Mouse (Mus musculus) forebrain, embryonic 11.5 days (tissue): ENCODE measurements at regions not wholly inside any gene's neighbourhood (a gene's known extent, or its start where the extent isn't known, plus 50 kb on each side); places are given as distances from the start of the nearest gene placed in this dataset.

ENCODE experiments used
- ATAC-seq: fragments of 200-750 bp; cut with Nextera tagmentation; replicated peaks from 2 replicates; pipeline ENCODE4 v1.8.0; 2017; ENCODE audit warnings: moderate TSS enrichment; ENCODE audit not compliant: low FRiP score
- DNase-seq: peaks from one replicate; pipeline ENCODE4 v3.0.0-alpha.2; 2017; ENCODE audit warnings: low spot score
- H3K27ac ChIP-seq: fragments of 300-500 bp; sonication (generic); 2 replicates; pipeline ENCODE4 v1.5.1; 2014; ENCODE audit warnings: low read depth, low read length
- H3K27me3 ChIP-seq: fragments of 300-500 bp; sonication (generic); 2 replicates; pipeline ENCODE4 v1.6.1; 2014; ENCODE audit warnings: mild to moderate bottlenecking, low read length, mixed read lengths; ENCODE audit not compliant: control insufficient read depth, insufficient read depth
- H3K36me3 ChIP-seq: fragments of 300-500 bp; sonication (generic); 2 replicates; pipeline ENCODE4 v1.6.1; 2014; ENCODE audit warnings: mild to moderate bottlenecking, low read length, moderate library complexity, mixed read lengths; ENCODE audit not compliant: control insufficient read depth, insufficient read depth
- H3K4me1 ChIP-seq: fragments of 300-500 bp; sonication (generic); replicated peaks from 2 replicates; pipeline ENCODE4 v1.6.1; 2014; ENCODE audit warnings: low read length, mixed read lengths; ENCODE audit not compliant: control insufficient read depth, insufficient read depth
- H3K4me2 ChIP-seq: fragments of 300-500 bp; sonication (generic); 2 replicates; pipeline ENCODE4 v1.6.1; 2014; ENCODE audit warnings: low read depth, mild to moderate bottlenecking, low read length, moderate library complexity, mixed read lengths; ENCODE audit not compliant: severe bottlenecking
- H3K4me3 ChIP-seq: fragments of 300-500 bp; sonication (generic); 2 replicates; pipeline ENCODE4 v1.5.1; 2014; ENCODE audit warnings: low read depth, low read length
- H3K9ac ChIP-seq: fragments of 300-500 bp; sonication (generic); 2 replicates; pipeline ENCODE4 v1.6.1; 2014; ENCODE audit warnings: low read length
- H3K9me3 ChIP-seq: fragments of 300-500 bp; sonication (generic); 2 replicates; pipeline ENCODE4 v1.6.1; 2016; ENCODE audit warnings: low read length, mixed read lengths; ENCODE audit not compliant: control insufficient read depth
- WGBS: fragments of 180-500 bp; shearing (Covaris S2); extraction: QIAGEN DNeasy Blood & Tissue Kit; methylation state at CpG from one replicate; pipeline ENCODE4 v1.1.7; 2014; 5-methylcytosine and 5-hydroxymethylcytosine counted together

DNA sequence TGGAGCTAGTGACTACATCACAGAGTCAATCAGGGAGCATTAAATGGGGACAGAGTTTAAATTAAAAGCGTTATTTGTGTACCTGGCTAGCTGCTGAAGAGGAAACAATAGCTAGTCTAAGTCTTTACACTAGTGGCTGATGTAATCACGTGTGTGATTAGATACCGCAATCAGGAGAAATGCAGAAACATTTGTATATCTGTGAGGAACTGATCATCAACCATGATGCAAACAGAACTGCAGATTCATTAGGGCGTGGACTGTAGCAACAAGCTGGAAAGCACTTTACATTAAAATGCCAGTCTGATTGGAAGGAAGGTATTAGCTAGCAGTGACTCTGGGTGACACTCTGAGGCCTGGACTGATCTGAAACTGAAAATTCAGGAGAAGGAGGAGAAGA, 308.8 kb upstream of the Mctp2 start:
- ATAC-seq (no peak), DNase-seq (no peak)
- Histone ChIP-seq H3K27ac (no peak overlapping the region), H3K4me3 (no peak overlapping the region), H3K36me3 (no peaks in the 10 kb centered on the region), H3K4me2 (no peak overlapping the region), H3K9ac (no peak overlapping the region), H3K27me3 (no peaks in the 10 kb centered on the region), H3K4me1 (no peaks in the 10 kb centered on the region), H3K9me3 (no peaks in the 10 kb centered on the region)
- 75% methylated on average over 4 of the region's 4 CpGs for WGBS

DNA sequence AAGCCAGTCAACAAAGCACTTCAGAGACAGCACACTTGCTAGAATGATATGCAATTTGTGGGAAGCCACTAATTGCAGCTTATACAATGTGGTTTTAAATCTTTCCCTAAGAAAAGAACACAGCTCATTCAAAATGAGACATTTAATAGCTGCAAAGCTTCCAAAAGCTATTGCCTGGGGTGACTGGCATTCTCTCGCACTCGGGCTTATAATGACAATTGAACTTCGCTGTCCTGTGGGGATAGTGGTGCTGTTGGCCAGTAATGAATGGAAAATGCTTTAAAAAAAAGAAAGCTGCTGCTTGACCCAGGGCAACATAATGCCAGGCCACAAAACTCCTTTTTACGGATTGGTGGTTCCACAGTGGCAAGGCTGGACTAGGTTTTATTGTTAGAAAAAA, 321.0 kb upstream of the Mctp2 start:
- no peaks in the 10 kb centered on the region for H3K36me3 ChIP-seq
- H3K4me2 ChIP-seq, result no peak overlapping the region
- H3K4me1 ChIP-seq, result no peaks in the 10 kb centered on the region
- H3K27ac ChIP-seq, result no peak overlapping the region
- ATAC-seq, result no peak
- no peaks in the 10 kb centered on the region for H3K27me3 ChIP-seq
- no peaks in the 10 kb centered on the region for H3K9me3 ChIP-seq
- no peak overlapping the region for H3K4me3 ChIP-seq
- WGBS, result 32% methylated on average over 4 of the region's 4 CpGs
- DNase-seq, result no peak
- no peak overlapping the region for H3K9ac ChIP-seq

DNA sequence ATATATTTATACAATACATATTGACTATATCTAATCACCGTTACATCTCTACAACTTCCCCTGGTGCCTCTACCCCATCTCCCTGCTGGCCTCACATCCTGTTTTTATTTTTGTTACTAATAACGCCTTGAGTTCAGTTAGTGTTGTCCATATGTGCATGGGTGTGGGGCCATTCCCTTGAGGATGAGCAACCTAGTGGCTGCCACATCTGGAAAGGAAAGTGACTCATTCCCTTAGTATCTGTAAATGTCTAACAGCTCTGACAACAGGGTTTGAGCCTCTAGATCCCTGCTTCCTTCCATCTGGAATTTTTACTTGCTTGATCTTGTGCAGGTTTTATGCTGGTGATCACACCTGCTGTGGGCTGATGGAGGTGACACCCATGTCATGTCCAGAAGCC, 333.2 kb upstream of the Mctp2 start:
- Histone ChIP-seq H3K9ac (no peak overlapping the region), H3K4me2 (no peak overlapping the region), H3K36me3 (no peaks in the 10 kb centered on the region), H3K9me3 (no peaks in the 10 kb centered on the region), H3K27me3 (no peaks in the 10 kb centered on the region), H3K27ac (no peak overlapping the region), H3K4me1 (no peaks in the 10 kb centered on the region), H3K4me3 (no peak overlapping the region)
- DNase-seq (no peak), ATAC-seq (no peak)
- WGBS, result 83% methylated on average over 2 of the region's 2 CpGs

DNA sequence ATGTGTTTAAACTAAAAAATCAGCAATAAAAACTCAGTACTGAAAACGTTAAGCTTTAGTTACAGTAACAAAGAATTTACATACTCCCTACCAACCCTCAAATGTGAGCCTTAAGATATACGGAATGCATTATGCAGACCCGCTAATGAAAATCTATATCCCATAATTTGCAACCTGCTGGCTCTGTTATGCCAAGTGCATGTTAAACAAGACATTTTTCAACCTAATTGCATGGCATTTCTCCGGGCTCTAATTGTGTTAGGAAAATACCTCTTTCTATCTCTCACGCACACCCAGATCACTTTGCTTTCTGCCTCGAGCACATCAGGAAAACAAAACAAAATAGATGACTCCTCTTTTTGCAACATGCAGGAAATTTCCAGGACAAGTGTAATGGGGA, 368.6 kb upstream of the Mctp2 start:
- DNase-seq (no peak), ATAC-seq (no peak)
- no peaks in the 10 kb centered on the region for H3K36me3 ChIP-seq
- H3K4me1 ChIP-seq, result no peaks in the 10 kb centered on the region
- H3K27me3 ChIP-seq, result no peaks in the 10 kb centered on the region
- H3K4me2 ChIP-seq, result no peak overlapping the region
- H3K27ac ChIP-seq, result no peak overlapping the region
- no peak overlapping the region for H3K9ac ChIP-seq
- H3K4me3 ChIP-seq, result no peak overlapping the region
- 81% methylated on average over 6 of the region's 6 CpGs for WGBS
- H3K9me3 ChIP-seq, result no peaks in the 10 kb centered on the region

DNA sequence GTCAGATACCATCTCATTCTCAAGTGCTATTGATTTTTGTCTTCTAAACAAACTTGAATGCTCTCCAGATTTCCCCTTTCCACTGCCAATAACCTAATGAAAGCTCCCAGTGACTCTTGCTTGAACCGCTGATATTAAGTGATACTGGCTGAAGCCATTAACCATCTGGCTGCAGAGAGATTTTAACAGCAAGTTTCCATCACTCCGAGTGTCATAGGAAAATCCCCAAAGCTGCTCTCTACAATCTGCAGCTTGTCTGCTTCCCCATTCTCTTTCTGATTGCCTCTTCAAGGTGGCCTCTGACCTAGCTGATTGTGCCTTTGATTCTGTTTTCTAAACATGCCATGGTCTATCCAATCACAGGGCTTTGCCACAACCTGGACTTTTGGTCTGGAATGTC, 379.4 kb upstream of the Mctp2 start:
- Histone ChIP-seq H3K4me2 (no peak overlapping the region), H3K4me1 (peaks cover 3% of the 10 kb centered on the region; the same call in 1 of the 2 replicates), H3K9me3 (no peaks in the 10 kb centered on the region), H3K36me3 (no peaks in the 10 kb centered on the region), H3K27me3 (no peaks in the 10 kb centered on the region), H3K9ac (no peak overlapping the region), H3K4me3 (no peak overlapping the region), H3K27ac (no peak overlapping the region)
- ATAC-seq (no peak), DNase-seq (no peak)
- WGBS, result 61% methylated on average over 2 of the region's 2 CpGs

DNA sequence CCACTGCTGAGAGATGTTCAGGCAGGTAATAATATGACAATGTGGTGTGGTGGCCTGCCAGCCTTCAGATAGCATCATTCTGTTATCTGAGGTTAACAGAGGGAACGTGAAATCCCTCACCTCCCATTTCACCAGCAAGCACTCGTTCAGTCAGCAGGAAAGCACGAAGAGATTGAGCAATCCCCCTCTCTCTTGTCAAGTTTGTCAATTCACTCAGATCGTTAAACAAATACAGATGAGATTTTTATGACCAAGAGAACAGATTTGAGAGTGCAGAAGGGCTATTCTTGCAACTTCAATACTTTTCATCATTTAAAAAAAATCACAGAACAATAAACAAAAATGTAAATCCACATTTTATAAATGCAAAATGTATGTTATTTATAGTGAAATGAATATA, 380.9 kb upstream of the Mctp2 start:
- Histone ChIP-seq H3K36me3 (no peaks in the 10 kb centered on the region), H3K4me1 (peaks cover 3% of the 10 kb centered on the region; the same call in 1 of the 2 replicates), H3K27me3 (no peaks in the 10 kb centered on the region), H3K9ac (no peak overlapping the region), H3K9me3 (no peaks in the 10 kb centered on the region), H3K4me3 (no peak overlapping the region), H3K27ac (no peak overlapping the region), H3K4me2 (no peak overlapping the region)
- ATAC-seq (no peak), DNase-seq (no peak)
- 62% methylated on average over 4 of the region's 4 CpGs for WGBS

DNA sequence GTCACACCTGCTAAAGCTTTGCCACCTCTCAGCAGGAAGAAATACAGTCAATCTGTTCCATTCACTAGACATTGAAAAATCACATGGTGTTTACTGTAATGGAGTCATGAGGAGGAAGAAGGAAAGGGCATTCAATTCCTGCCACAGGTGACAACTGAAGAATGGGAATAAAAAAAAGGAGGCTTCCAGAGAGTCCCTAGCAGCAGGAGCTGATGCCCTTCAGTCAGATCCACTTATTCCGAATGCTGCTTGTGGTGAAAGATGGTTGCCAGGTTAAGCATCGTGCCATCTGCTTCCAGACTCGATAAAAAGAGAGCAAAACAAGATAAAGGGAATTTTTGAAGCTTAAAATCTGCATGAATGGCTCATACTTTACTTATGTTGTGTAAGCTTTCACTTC, 385.0 kb upstream of the Mctp2 start:
- DNase-seq (no peak), ATAC-seq (no peak)
- no peaks in the 10 kb centered on the region for H3K36me3 ChIP-seq
- H3K9ac ChIP-seq, result no peak overlapping the region
- 81% methylated on average over 3 of the region's 3 CpGs for WGBS
- no peak overlapping the region for H3K4me3 ChIP-seq
- no peak overlapping the region for H3K4me2 ChIP-seq
- H3K27me3 ChIP-seq, result no peaks in the 10 kb centered on the region
- H3K4me1 ChIP-seq, result peaks cover 2% of the 10 kb centered on the region; the same call in 1 of the 2 replicates
- no peaks in the 10 kb centered on the region for H3K9me3 ChIP-seq
- H3K27ac ChIP-seq, result no peak overlapping the region

DNA sequence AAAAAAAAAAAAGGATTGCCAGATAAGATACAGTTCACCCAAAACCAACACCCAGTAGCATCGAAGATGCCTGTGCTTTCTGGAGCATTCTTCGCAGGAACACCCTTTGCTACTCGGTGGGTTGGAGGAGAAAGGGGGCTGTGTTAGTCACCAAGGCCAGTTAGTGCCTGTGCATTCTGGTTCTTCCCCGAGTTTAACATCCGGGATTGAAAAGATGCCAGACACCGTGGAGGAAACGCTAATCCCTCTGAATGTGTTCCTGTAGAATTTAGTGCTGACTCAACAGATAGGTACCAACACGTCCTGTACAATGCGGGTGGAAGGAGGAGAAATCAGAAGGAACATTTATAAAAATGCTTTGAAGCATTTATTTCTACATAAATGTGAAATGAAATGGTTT, 385.5 kb upstream of the Mctp2 start:
- no peaks in the 10 kb centered on the region for H3K4me1 ChIP-seq
- H3K4me2 ChIP-seq, result no peak overlapping the region
- no peak overlapping the region for H3K9ac ChIP-seq
- DNase-seq (no peak), ATAC-seq (no peak)
- H3K27me3 ChIP-seq, result no peaks in the 10 kb centered on the region
- H3K27ac ChIP-seq, result no peak overlapping the region
- no peak overlapping the region for H3K4me3 ChIP-seq
- H3K36me3 ChIP-seq, result no peaks in the 10 kb centered on the region
- no peaks in the 10 kb centered on the region for H3K9me3 ChIP-seq
- WGBS, result 91% methylated on average over 9 of the region's 9 CpGs

DNA sequence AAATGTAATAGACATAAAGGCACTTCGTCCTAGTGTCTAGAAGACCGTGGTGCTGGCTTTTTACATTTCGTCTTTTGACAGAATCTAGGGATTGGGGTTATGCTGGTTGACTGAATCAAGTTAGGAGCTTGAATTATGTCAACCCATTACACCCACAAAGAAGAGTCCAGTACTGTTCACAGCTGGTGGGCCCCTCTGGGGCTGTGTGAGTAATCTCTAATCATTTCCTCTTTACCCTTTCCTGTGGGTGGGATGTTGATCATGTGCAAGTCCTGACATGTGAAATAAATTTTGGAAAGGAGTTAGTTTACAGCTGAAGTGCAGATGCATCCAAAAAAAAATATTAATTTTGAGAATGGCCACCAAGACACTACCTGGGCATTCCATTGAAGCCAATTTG, 390.3 kb upstream of the Mctp2 start:
- Histone ChIP-seq H3K4me3 (no peak overlapping the region), H3K27me3 (no peaks in the 10 kb centered on the region), H3K4me1 (no peaks in the 10 kb centered on the region), H3K27ac (no peak overlapping the region), H3K9me3 (no peaks in the 10 kb centered on the region), H3K9ac (no peak overlapping the region), H3K4me2 (no peak overlapping the region), H3K36me3 (no peaks in the 10 kb centered on the region)
- DNase-seq (no peak), ATAC-seq (no peak)
- 83% methylated on average over 3 of the region's 3 CpGs for WGBS
